Mouse (Mus musculus) induced T-regulatory cell, adult 2 months (primary cell): ENCODE data around the gene Nfxl1.
A peak's percentile ranks its signal among the peaks of the same experiment; 100 is the strongest.
"Not testable (repeated sequence)": the region's sequence is repeated elsewhere in the genome, so short reads cannot be mapped to it uniquely, and the experiment has no call there.

ENCODE experiments used
- DNase-seq: peaks from one replicate; pipeline ENCODE4 v3.0.0-alpha.2; 2012; ENCODE audit warnings: low read depth

The Nfxl1 gene

GRCm38 (mm10) chr5:72559544-72560049, at the start of gene Nfxl1:
Gene Nfxl1 (minus strand): TSS chr5:72559684.
- peak; percentile 100 for DNase-seq

- DNase-seq: no peak
Measured at GRCm38 (mm10) chr5:72603138-72603537, 43.7 kb upstream of the Nfxl1 start.

GRCm38 (mm10) chr5:72601006-72601405, 41.5 kb upstream of the Nfxl1 start:
- DNase-seq: peak; percentile 69

GRCm38 (mm10) chr5:72587192-72587681, 27.8 kb upstream of the Nfxl1 start, which contains the start of gene Gm5868:
Gene Gm5868 (minus strand): TSS chr5:72587551.
- DNase-seq: no peak

- DNase-seq: not testable (repeated sequence)
Measured at GRCm38 (mm10) chr5:72586667-72587191, 27.2 kb upstream of the Nfxl1 start.

GRCm38 (mm10) chr5:72586122-72586521, 26.6 kb upstream of the Nfxl1 start:
- peak; percentile 48 for DNase-seq

- DNase-seq: not testable (repeated sequence)
Measured at GRCm38 (mm10) chr5:72580970-72581332, 21.5 kb upstream of the Nfxl1 start, which contains the start of gene Zar1. Gene Zar1 (minus strand): TSS chr5:72581254.

GRCm38 (mm10) chr5:72580088-72580969, 20.8 kb upstream of the Nfxl1 start:
- peak; percentile 34 for DNase-seq

- DNase-seq: not testable (repeated sequence)
Measured at GRCm38 (mm10) chr5:72579599-72579998, 20.1 kb upstream of the Nfxl1 start.

GRCm38 (mm10) chr5:72565621-72566020, 6.1 kb upstream of the Nfxl1 start:
- no peak for DNase-seq

- DNase-seq: not testable (repeated sequence)
Measured at GRCm38 (mm10) chr5:72563183-72563582, 3.7 kb upstream of the Nfxl1 start.

- no peak for DNase-seq
Measured at GRCm38 (mm10) chr5:72560976-72561628, 1.6 kb upstream of the Nfxl1 start.

- no peak for DNase-seq
Measured at GRCm38 (mm10) chr5:72558716-72559526, 563 bp downstream of the Nfxl1 start.

GRCm38 (mm10) chr5:72556245-72556644, 3.2 kb downstream of the Nfxl1 start:
- no peak for DNase-seq

- DNase-seq: no peak
Measured at GRCm38 (mm10) chr5:72551209-72551608, 8.3 kb downstream of the Nfxl1 start.

- no peak for DNase-seq
Measured at GRCm38 (mm10) chr5:72528896-72529295, 30.6 kb downstream of the Nfxl1 start.

GRCm38 (mm10) chr5:72513808-72514207, 45.7 kb downstream of the Nfxl1 start:
- DNase-seq: no peak

GRCm38 (mm10) chr5:72505740-72506139, 53.7 kb downstream of the Nfxl1 start:
- peak; percentile 19 for DNase-seq

GRCm38 (mm10) chr5:72503531-72504523, 55.7 kb downstream of the Nfxl1 start, which contains the start of gene Corin:
Gene Corin (minus strand): TSS chr5:72504473.
- no peak for DNase-seq

- no peak for DNase-seq
Measured at GRCm38 (mm10) chr5:72502778-72503177, 56.7 kb downstream of the Nfxl1 start.
